In the genomic region with DNA sequence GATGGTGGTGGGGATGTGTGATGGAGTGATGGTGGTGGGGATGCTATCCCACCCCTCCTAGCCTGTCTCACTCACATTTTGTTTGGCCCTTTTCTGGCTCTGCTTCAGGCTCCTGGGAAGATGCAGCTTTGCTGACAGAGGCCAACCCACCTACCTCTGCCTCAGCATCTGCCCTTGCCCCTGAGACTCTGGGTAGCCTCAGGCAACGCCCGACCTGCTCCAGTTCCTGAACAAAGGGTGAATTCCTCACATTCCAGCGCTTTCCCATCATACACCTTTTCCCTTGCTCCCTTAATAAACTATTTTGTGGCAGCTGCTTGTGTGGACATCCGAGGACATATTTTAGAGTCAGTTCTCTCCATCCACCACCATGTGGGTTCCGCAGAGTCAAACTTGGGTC, we compare ENCODE assay signal across 26 mouse cellular contexts. TPM values are rescaled to one million over a fixed set of nuclear protein-coding genes. Genes with fewer than 3 reads are reported as not detected.
"Had no signal": no experiment of that assay in that cellular context is flagged by ENCODE, and none has a peak within 500 bp of the region (broad histone marks: within the 10 kb centered on the region; RNA-seq: fewer than 3 reads in every experiment).

No protein-coding gene starts in this region.

- H3K9ac ChIP-seq: lung, embryonic 14.5 days; midbrain, embryonic 12.5 days had no signal

- H3K27me3 ChIP-seq: midbrain, embryonic 12.5 days had no signal

- ATAC-seq: midbrain, embryonic 16.5 days had no signal

- DNase-seq: lung, adult 18-20 months; lung, embryonic 14.5 days; lung, postnatal 10 days; lung, postnatal 4 days; midbrain, embryonic 14.5 days; retina, postnatal 1 day; right cerebral cortex, adult 18-20 months; right cerebral cortex, postnatal 25 days; right cerebral cortex, postnatal 4 days; spleen, adult 18-20 months; thymus, adult 18-20 months; thymus, postnatal 14 days; thymus, postnatal 36 days had no signal

- H3K27ac ChIP-seq: midbrain, embryonic 10.5 days; midbrain, embryonic 12.5 days had no signal

- H3K4me3 ChIP-seq: midbrain, embryonic 10.5 days; midbrain, embryonic 12.5 days; myocyte had no signal

- H3K4me1 ChIP-seq: midbrain, embryonic 12.5 days had no signal

- H3K9me3 ChIP-seq: midbrain, embryonic 10.5 days; midbrain, embryonic 12.5 days had no signal

- H3K4me2 ChIP-seq: lung, embryonic 14.5 days; midbrain, embryonic 12.5 days had no signal

RNA-seq across cellular contexts. Expression of a gene that starts 9.4 kb away (rescaled TPM):
- total RNA-seq: megakaryocyte, adult 5-6 weeks had no signal

RNA-seq across cellular contexts. Expression of a gene that starts 18.8 kb away (rescaled TPM):
- total RNA-seq: megakaryocyte-erythroid progenitor cell, adult 5-6 weeks had no signal
- polyA plus RNA-seq: liver, embryonic 16.5 days; lung, embryonic 14.5 days; lung, embryonic 16.5 days; midbrain, embryonic 10.5 days; midbrain, embryonic 12.5 days; midbrain, embryonic 14.5 days; midbrain, embryonic 16.5 days; neural tube, embryonic 11.5 days; neural tube, embryonic 14.5 days; stomach, embryonic 14.5 days; stomach, embryonic 16.5 days; thymus, postnatal 0 days had no signal
